Comparison of ENCODE assay signal across 27 mouse cellular contexts in genomic region chrX:142481203-142481815, GRCm38 (mm10).
DNase-seq lines count a peak whose midpoint lies in the region; ATAC-seq and TF ChIP-seq lines count a peak whose summit lies in the region.
"Had no signal": no experiment of that assay in that cellular context is flagged by ENCODE, and none has a peak within 500 bp of the region (broad histone marks: within the 10 kb centered on the region; RNA-seq: fewer than 3 reads in every experiment).

No protein-coding gene starts in this region.

- H3ac ChIP-seq in myocyte (ENCODE audit: control insufficient read depth, insufficient read length): no peak overlapping the region

- peak; percentile 95 for ATAC-seq in frontal cortex, adult (ENCODE audit: low TSS enrichment)
- ATAC-seq: CD4-positive, CD25-positive, alpha-beta regulatory T cell, adult 4 months; forebrain, postnatal 0 days; intestine, postnatal 0 days had no signal

- no peaks in the 10 kb centered on the region for H3K27me3 ChIP-seq in myocyte (ENCODE audit: control insufficient read depth, insufficient read depth, insufficient read length)
- H3K27me3 ChIP-seq: neural tube, embryonic 12.5 days; stomach, embryonic 15.5 days had no signal

- TF ChIP-seq POLR2A in myocyte (IDR thresholded peaks at IDR 0.05; ENCODE audit: insufficient read length, low read depth): no peak

- H3K4me2 ChIP-seq in myocyte (ENCODE audit: low read depth): peak overlapping the region; percentile 50
- H3K4me2 ChIP-seq: heart, embryonic 13.5 days; hindbrain, embryonic 12.5 days; neural tube, embryonic 12.5 days; stomach, embryonic 15.5 days had no signal

- no peaks in the 10 kb centered on the region for H3K79me2 ChIP-seq in myocyte (ENCODE audit: control insufficient read depth, insufficient read depth)

- no peaks in the 10 kb centered on the region for H3K36me3 ChIP-seq in myocyte (ENCODE audit: control insufficient read depth, insufficient read depth)
- H3K36me3 ChIP-seq: embryonic facial prominence, embryonic 10.5 days; forebrain, embryonic 10.5 days; heart, embryonic 13.5 days; hindbrain, embryonic 12.5 days; limb, embryonic 10.5 days; neural tube, embryonic 12.5 days; stomach, embryonic 15.5 days had no signal

- no peak for DNase-seq in frontal cortex, postnatal 14 days (ENCODE audit: low spot score in 2 of 2)
- peak; percentile 1 to 20 for DNase-seq in left cerebral cortex, adult 18-20 months (ENCODE audit: low spot score in 2 of 2)
- no peak for DNase-seq in left cerebral cortex, adult 11 months (ENCODE audit: low spot score)
- DNase-seq in Muller cell, postnatal 12 days (ENCODE audit: inconsistent ontology term): peak; percentile 78
- DNase-seq in adrenal gland, postnatal 36 days: no peak
- DNase-seq: adrenal gland, adult 8-10 months; cerebellum, adult 2 months; forebrain, postnatal 0 days; gastrocnemius, postnatal 25 days; heart, adult 18-20 months; heart, postnatal 14 days; kidney, postnatal 25 days; lung, postnatal 4 days; midbrain, embryonic 14.5 days; thymus, adult 2 months; thymus, postnatal 4 days had no signal

- H3K4me3 ChIP-seq in myocyte: no peak overlapping the region
- H3K4me3 ChIP-seq: embryonic facial prominence, embryonic 10.5 days; forebrain, embryonic 10.5 days; heart, embryonic 13.5 days; hindbrain, embryonic 12.5 days; limb, embryonic 10.5 days; neural tube, embryonic 12.5 days; stomach, embryonic 15.5 days had no signal

TF ChIP-seq in myocyte, 11 proteins besides CTCF, POLR2A, EP300 and RAD21:
- no peak for TF ChIP-seq REST (IDR thresholded peaks at IDR 0.05; ENCODE audit: insufficient read depth, insufficient read length)
- TF ChIP-seq USF1 (IDR thresholded peaks at IDR 0.05; ENCODE audit: low read depth): no peak
- TF ChIP-seq SRF (IDR thresholded peaks at IDR 0.05; ENCODE audit: control insufficient read depth, insufficient read length, low read depth): no peak
- TF ChIP-seq MYOD1 (IDR thresholded peaks at IDR 0.05; ENCODE audit: control insufficient read depth in 1 of 3, insufficient read length in 2 of 3, low read depth in 2 of 3): no peak
- no peak for TF ChIP-seq TCF12 (IDR thresholded peaks at IDR 0.05; ENCODE audit: insufficient read depth, poor library complexity, severe bottlenecking)
- no peak for TF ChIP-seq TCF3 (IDR thresholded peaks at IDR 0.05; ENCODE audit: insufficient read length, low read depth)
- TF ChIP-seq POLR2AphosphoS2 (IDR thresholded peaks at IDR 0.05; ENCODE audit: insufficient read length, low read depth): no peak
- no peak for TF ChIP-seq MYOG (IDR thresholded peaks at IDR 0.05; ENCODE audit: control insufficient read depth in 1 of 3, insufficient read depth in 1 of 3, insufficient read length in 2 of 3, low read depth in 2 of 3)
- no peak for TF ChIP-seq E2F4 (IDR thresholded peaks at IDR 0.05; ENCODE audit: insufficient read depth)
- TF ChIP-seq MAX (IDR thresholded peaks at IDR 0.05; ENCODE audit: low read depth): no peak
- TF ChIP-seq CEBPB (IDR thresholded peaks at IDR 0.05; ENCODE audit: insufficient read depth, poor library complexity, severe bottlenecking): no peak

Comparison
In these comparisons a context has a peak if more than half of its experiments do, and no peak if none do; other contexts are left out.
1. DNase-seq: peak in left cerebral cortex, adult 18-20 months (2 of 2) and Muller cell, postnatal 12 days (single experiment); none in frontal cortex, postnatal 14 days (0 of 2), left cerebral cortex, adult 11 months (single experiment) and adrenal gland, postnatal 36 days (0 of 2).